Mouse (Mus musculus): ENCODE measurements around the gene Mlxipl.
A peak's percentile ranks its signal among the peaks of the same experiment; 100 is the strongest.

Gene Mlxipl

GRCm38 (mm10) chr5:135148715-135149052 lies 59.0 kb downstream of the Mlxipl start:
- DNase-seq (ENCODE audit: low read depth), result no peak

- DNase-seq (ENCODE audit: low read depth), result peak; percentile 98
These were observed 59.5 kb downstream of the Mlxipl start, which contains the start of gene Tbl2 for GRCm38 (mm10) chr5:135149053-135149819. Tbl2 (plus strand) TSS chr5:135149657.

- no peak for DNase-seq (ENCODE audit: low read depth)
These were observed 60.1 kb downstream of the Mlxipl start for GRCm38 (mm10) chr5:135149820-135150178.

- DNase-seq (ENCODE audit: low read depth), result no peak
These were observed 66.8 kb downstream of the Mlxipl start for GRCm38 (mm10) chr5:135156496-135156895.

- DNase-seq (ENCODE audit: low read depth), result peak; percentile 90
These were observed 71.5 kb downstream of the Mlxipl start for GRCm38 (mm10) chr5:135161221-135161620.

- no peak for DNase-seq (ENCODE audit: low read depth)
These were observed 72.0 kb downstream of the Mlxipl start for GRCm38 (mm10) chr5:135161650-135162049.

GRCm38 (mm10) chr5:135162361-135162760 lies 72.7 kb downstream of the Mlxipl start:
- DNase-seq (ENCODE audit: low read depth), result no peak

GRCm38 (mm10) chr5:135162821-135163220 lies 73.1 kb downstream of the Mlxipl start:
- no peak for DNase-seq (ENCODE audit: low read depth)

- DNase-seq (ENCODE audit: low read depth), result no peak
These were observed 77.2 kb downstream of the Mlxipl start for GRCm38 (mm10) chr5:135166909-135167308.

GRCm38 (mm10) chr5:135167469-135167868 lies 77.8 kb downstream of the Mlxipl start:
- DNase-seq (ENCODE audit: low read depth), result no peak

GRCm38 (mm10) chr5:135168063-135169062 lies 78.7 kb downstream of the Mlxipl start, which contains the start of gene Bcl7b:
Bcl7b (plus strand) TSS chr5:135168283.
- DNase-seq (ENCODE audit: low read depth), result peak; percentile 95

GRCm38 (mm10) chr5:135169479-135169878 lies 79.8 kb downstream of the Mlxipl start:
- DNase-seq (ENCODE audit: low read depth), result no peak

- no peak for DNase-seq (ENCODE audit: low read depth)
These were observed 82.1 kb downstream of the Mlxipl start for GRCm38 (mm10) chr5:135171688-135172220.

GRCm38 (mm10) chr5:135172986-135173385 lies 83.3 kb downstream of the Mlxipl start:
- DNase-seq (ENCODE audit: low read depth), result no peak

- no peak for DNase-seq (ENCODE audit: low read depth)
These were observed 85.4 kb downstream of the Mlxipl start for GRCm38 (mm10) chr5:135175086-135175485.

- no peak for DNase-seq (ENCODE audit: low read depth)
These were observed 88.8 kb downstream of the Mlxipl start for GRCm38 (mm10) chr5:135178523-135178922.

- DNase-seq (ENCODE audit: low read depth), result no peak
These were observed 89.3 kb downstream of the Mlxipl start for GRCm38 (mm10) chr5:135178996-135179395.

- DNase-seq (ENCODE audit: low read depth), result no peak
These were observed 89.9 kb downstream of the Mlxipl start for GRCm38 (mm10) chr5:135179616-135180015.

- no peak for DNase-seq (ENCODE audit: low read depth)
These were observed 91.1 kb downstream of the Mlxipl start for GRCm38 (mm10) chr5:135180796-135181195.

GRCm38 (mm10) chr5:135181776-135182175 lies 92.1 kb downstream of the Mlxipl start:
- no peak for DNase-seq (ENCODE audit: low read depth)

- DNase-seq (ENCODE audit: low read depth), result no peak
These were observed 93.6 kb downstream of the Mlxipl start for GRCm38 (mm10) chr5:135183131-135183861.

GRCm38 (mm10) chr5:135185016-135185415 lies 95.3 kb downstream of the Mlxipl start:
- no peak for DNase-seq (ENCODE audit: low read depth)

All from fibroblast of lung, adult 2 months (primary cell).